Mouse (Mus musculus) CD4-positive, CD25-positive, alpha-beta regulatory T cell, adult 2 months (primary cell): ENCODE data around the gene Fibcd1.

Experiments used
- DNase-seq: peaks from one replicate; pipeline ENCODE4 v3.0.0-alpha.2; 2012; ENCODE audit warnings: low read depth, low spot score

Fibcd1 gene

GRCm38 (mm10) chr2:31769631-31770111 is 76.1 kb downstream of the Fibcd1 start:
- DNase-seq, result no peak

GRCm38 (mm10) chr2:31769115-31769514 is 76.7 kb downstream of the Fibcd1 start:
- DNase-seq, result no peak

GRCm38 (mm10) chr2:31767815-31768214 is 78.0 kb downstream of the Fibcd1 start:
- DNase-seq, result no peak

GRCm38 (mm10) chr2:31767104-31767503 is 78.7 kb downstream of the Fibcd1 start:
- no peak for DNase-seq
